Mouse (Mus musculus) erythroblast, embryonic 14.5 days (primary cell): ENCODE data around the gene Ddb2. TPM values are rescaled to one million over a fixed set of nuclear protein-coding genes. Genes with fewer than 3 reads are reported as not detected.

Experiments
- H3K27me3 ChIP-seq: 2 replicates; pipeline ENCODE4 v1.6.1; 2012; ENCODE audit warnings: inconsistent platforms; ENCODE audit not compliant: control insufficient read depth
- H3K36me3 ChIP-seq: 2 replicates; pipeline ENCODE4 v1.6.1; 2012; ENCODE audit warnings: mild to moderate bottlenecking, inconsistent platforms; ENCODE audit not compliant: control insufficient read depth
- H3K4me1 ChIP-seq: 2 replicates; pipeline ENCODE4 v1.6.1; 2012; ENCODE audit warnings: inconsistent platforms; ENCODE audit not compliant: control insufficient read depth
- H3K4me3 ChIP-seq: replicated peaks from 2 replicates; pipeline ENCODE3; 2012; ENCODE audit warnings: moderate library complexity, mild to moderate bottlenecking, inconsistent platforms
- H3K9me3 ChIP-seq: 2 replicates; pipeline ENCODE4 v1.6.1; 2012; ENCODE audit warnings: low read length, inconsistent platforms, mixed read lengths; ENCODE audit not compliant: control insufficient read depth
- GATA1 ChIP-seq: IDR thresholded peaks from 2 replicates; pipeline ENCODE4 v1.6.1; 2012; ENCODE audit warnings: low read length, inconsistent platforms, mixed read lengths
- TAL1 ChIP-seq: IDR thresholded peaks from 3 replicates; pipeline ENCODE4 v1.6.1; 2012; ENCODE audit warnings: low read length, inconsistent platforms, mixed read lengths
- polyA plus RNA-seq: library from polyadenylated mRNA; stranded (reverse); fragments of >175 nt; gene quantifications from 2 replicates; pipeline ENCODE4 v1.2.3, GENCODE M21; 2012

Gene Ddb2
- polyA plus RNA-seq, 1 experiment = 0.06 TPM

- peaks cover 31% of the 10 kb centered on the region for H3K27me3 ChIP-seq
- H3K4me1 ChIP-seq = peaks cover 31% of the 10 kb centered on the region
- no peaks in the 10 kb centered on the region for H3K9me3 ChIP-seq
- TF ChIP-seq GATA1 (no peak), TAL1 (no peak)
- H3K4me3 ChIP-seq = no peak overlapping the region
- H3K36me3 ChIP-seq = no peaks in the 10 kb centered on the region
Observed at GRCm38 (mm10) chr2:91198888-91199287, 37.9 kb downstream of the Ddb2 start.

GRCm38 (mm10) chr2:91196577-91197001 lies 40.2 kb downstream of the Ddb2 start:
- Histone ChIP-seq H3K4me1 (peaks cover 11% of the 10 kb centered on the region), H3K9me3 (no peaks in the 10 kb centered on the region), H3K4me3 (no peak overlapping the region), H3K36me3 (no peaks in the 10 kb centered on the region; the same call in 1 of the 2 replicates), H3K27me3 (peaks cover 43% of the 10 kb centered on the region)
- TF ChIP-seq GATA1 (no peak), TAL1 (no peak)

DNA sequence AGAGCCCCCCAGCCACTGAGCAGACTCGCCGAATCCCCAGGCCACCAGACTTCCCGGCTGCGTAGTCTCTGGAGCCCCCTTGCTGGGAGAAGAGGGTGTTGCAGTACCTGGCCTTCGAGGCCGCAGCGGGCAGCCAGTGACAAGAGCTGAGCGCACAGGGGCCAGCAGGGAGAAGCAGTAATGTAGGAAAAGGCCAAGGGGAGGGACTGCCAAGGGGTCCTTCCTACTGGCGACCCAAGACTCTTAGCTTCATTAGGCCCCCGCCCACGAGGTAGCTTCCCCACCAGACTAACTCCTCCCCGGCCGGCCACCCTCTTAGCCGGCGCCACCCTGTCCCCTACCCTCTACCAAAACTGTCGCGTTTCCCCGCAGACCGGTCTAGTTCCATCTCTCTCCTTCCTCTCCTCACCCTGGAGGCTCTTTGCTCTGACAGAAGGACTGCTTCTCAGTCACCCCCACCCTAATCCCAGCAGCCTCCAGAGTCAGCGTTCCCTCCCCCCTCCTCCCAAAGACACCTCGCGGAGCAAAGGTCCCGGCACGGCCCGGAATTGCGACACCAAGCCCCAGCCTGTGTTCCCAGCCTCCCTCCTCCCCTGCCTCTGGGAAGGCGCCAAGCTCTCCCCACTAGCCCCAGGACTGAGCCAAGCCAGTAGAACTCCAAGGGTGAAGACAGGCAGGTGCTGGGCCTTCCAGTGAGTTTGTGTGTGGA lies 42.0 kb downstream of the Ddb2 start:
- TF ChIP-seq TAL1 (no peak), GATA1 (no peak)
- no peaks in the 10 kb centered on the region for H3K9me3 ChIP-seq
- H3K4me3 ChIP-seq = peak overlapping the region; percentile 46
- H3K27me3 ChIP-seq = peaks cover 45% of the 10 kb centered on the region
- peaks cover 8% of the 10 kb centered on the region for H3K4me1 ChIP-seq
- H3K36me3 ChIP-seq = no peaks in the 10 kb centered on the region; the same call in 1 of the 2 replicates

DNA sequence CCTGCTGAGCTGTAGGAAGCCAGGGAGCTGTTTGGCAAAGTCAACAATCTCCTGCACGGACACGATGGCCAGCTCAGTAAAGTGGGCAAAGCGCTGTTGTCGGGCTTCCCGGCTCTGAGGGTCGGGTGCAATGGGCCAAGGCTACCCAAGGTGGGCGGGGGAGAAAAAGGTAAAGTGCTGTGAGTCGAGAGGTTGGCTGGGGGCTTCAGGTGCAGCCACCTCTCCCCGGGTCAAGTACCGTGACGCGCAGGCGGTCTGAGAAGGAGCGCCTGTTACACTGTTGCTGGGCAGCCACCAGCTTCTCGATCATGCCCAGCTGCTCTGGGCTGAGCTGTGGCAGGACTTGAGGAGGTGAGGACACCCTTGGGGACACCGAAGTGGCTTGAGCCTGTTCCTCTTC lies 46.3 kb downstream of the Ddb2 start:
- Histone ChIP-seq H3K27me3 (peaks cover 30% of the 10 kb centered on the region), H3K4me1 (peaks cover 8% of the 10 kb centered on the region), H3K36me3 (no peaks in the 10 kb centered on the region; the same call in 1 of the 2 replicates), H3K9me3 (no peaks in the 10 kb centered on the region), H3K4me3 (no peak overlapping the region)
- TF ChIP-seq GATA1 (no peak), TAL1 (no peak)

DNA sequence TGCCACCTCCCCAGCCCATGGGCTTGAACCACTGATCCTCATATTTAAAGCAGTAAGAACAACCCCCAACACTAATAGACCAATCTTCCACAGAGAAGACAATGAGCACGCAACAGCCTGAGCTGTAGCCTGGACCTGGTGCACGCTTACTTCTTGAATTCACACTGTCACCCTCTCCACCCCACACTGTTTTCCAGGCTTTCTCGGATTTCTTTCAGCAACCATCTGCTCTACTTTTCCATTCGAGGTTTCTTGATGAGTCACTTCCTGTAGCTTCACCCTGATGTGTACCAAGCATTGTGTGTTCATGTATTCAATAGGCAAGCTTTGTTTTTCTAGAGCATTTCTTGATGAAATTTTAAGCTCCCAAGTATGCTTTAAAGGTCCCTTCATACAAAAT lies 49.4 kb downstream of the Ddb2 start:
- Histone ChIP-seq H3K27me3 (peaks cover 10% of the 10 kb centered on the region), H3K9me3 (no peaks in the 10 kb centered on the region), H3K4me1 (peaks cover 21% of the 10 kb centered on the region), H3K36me3 (no peaks in the 10 kb centered on the region; the same call in 1 of the 2 replicates), H3K4me3 (no peak overlapping the region)
- TF ChIP-seq TAL1 (no peak), GATA1 (no peak)

- TF ChIP-seq GATA1 (no peak), TAL1 (no peak)
- H3K4me3 ChIP-seq = no peak overlapping the region
- peaks cover 16% of the 10 kb centered on the region for H3K27me3 ChIP-seq
- peaks cover 31% of the 10 kb centered on the region for H3K4me1 ChIP-seq
- H3K36me3 ChIP-seq = no peaks in the 10 kb centered on the region; the same call in 1 of the 2 replicates
- no peaks in the 10 kb centered on the region for H3K9me3 ChIP-seq
Observed at GRCm38 (mm10) chr2:91186208-91186607, 50.6 kb downstream of the Ddb2 start.

GRCm38 (mm10) chr2:91183711-91184405 lies 52.9 kb downstream of the Ddb2 start, which contains the start of gene Madd:
Gene Madd, minus strand, starts transcription at chr2:91183837.
- H3K36me3 ChIP-seq = no peaks in the 10 kb centered on the region; the same call in 1 of the 2 replicates
- no peak for TF ChIP-seq TAL1
- TF ChIP-seq GATA1 = no peak
- peak within 1 kb of the TSS; percentile 85 for H3K4me3 ChIP-seq
- peaks cover 16% of the 10 kb centered on the region for H3K27me3 ChIP-seq
- no peaks in the 10 kb centered on the region for H3K9me3 ChIP-seq
- peaks cover 33% of the 10 kb centered on the region for H3K4me1 ChIP-seq

DNA sequence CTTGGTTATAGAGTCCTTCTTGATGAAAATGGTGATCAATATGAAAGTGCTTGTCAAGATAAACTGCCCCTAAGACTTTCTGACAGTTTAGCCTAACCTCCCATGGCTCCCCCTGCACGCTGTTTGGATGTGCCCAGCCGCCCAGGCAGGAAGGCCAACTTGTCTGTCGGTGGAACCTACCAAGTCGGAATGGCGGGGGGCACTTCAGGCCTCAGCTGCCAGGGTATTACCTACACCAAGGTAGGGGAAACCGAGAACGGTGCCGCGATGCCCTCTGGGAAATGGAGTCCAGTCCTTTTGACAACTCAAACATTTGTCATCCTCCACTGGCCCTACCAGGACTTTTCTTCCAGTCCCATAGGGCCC lies 53.7 kb downstream of the Ddb2 start:
- Histone ChIP-seq H3K4me3 (peak overlapping the region; percentile 85), H3K27me3 (peaks cover 16% of the 10 kb centered on the region), H3K36me3 (peaks cover 4% of the 10 kb centered on the region), H3K9me3 (no peaks in the 10 kb centered on the region), H3K4me1 (peaks cover 33% of the 10 kb centered on the region)
- TF ChIP-seq TAL1 (no peak), GATA1 (no peak)

- Histone ChIP-seq H3K4me1 (peaks cover 33% of the 10 kb centered on the region), H3K36me3 (peaks cover 9% of the 10 kb centered on the region), H3K27me3 (peaks cover 16% of the 10 kb centered on the region), H3K9me3 (no peaks in the 10 kb centered on the region), H3K4me3 (peak overlapping the region; percentile 85)
- TF ChIP-seq TAL1 (no peak), GATA1 (no peak)
Observed at GRCm38 (mm10) chr2:91182405-91183147, 54.2 kb downstream of the Ddb2 start.
